Mouse (Mus musculus) E14TG2a.4 (cell line): ENCODE data around the gene Chil5.

Source experiments
- CTCF ChIP-seq: conservative IDR thresholded peaks from 2 replicates; pipeline ENCODE4 v1.5.1; 2014; ENCODE audit warnings: low read length
- NANOG ChIP-seq: IDR thresholded peaks from 2 replicates; pipeline ENCODE4 v1.6.1; 2014; ENCODE audit warnings: borderline replicate concordance, low read length, mixed read lengths
- POU5F1 ChIP-seq: IDR thresholded peaks from 2 replicates; pipeline ENCODE4 v1.6.1; 2014; ENCODE audit warnings: low read length, borderline replicate concordance

DNA sequence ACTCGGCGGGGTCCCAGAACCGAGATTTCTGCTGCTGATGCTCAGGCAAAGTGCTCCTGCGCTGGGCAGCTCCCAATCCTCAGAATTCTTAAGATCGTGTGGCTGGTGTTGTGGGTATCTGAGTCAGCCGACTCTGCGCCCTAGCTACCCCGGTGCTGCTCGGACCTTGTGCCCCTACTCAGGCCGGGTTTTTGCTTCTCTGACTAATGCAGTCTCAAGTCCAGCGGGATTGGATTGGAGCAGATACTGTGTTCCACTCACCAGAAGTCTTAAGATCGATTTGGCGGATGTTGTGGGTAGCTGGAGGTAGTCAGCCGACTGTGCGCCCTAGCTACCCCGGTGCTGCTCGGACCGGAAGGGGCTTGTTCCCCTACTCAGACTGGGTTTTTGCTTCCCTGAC is 19.3 kb upstream of the Chil5 start:
- no peak for TF ChIP-seq CTCF
- no peak for TF ChIP-seq POU5F1
- no peak for TF ChIP-seq NANOG
